Mouse (Mus musculus) heart, adult 2 months (tissue): ENCODE results near the gene Vstm2l. TPM values are rescaled to one million over a fixed set of nuclear protein-coding genes. Genes with fewer than 3 reads are reported as not detected.

ENCODE experiments used
- DNase-seq, 2 experiments: peaks; one replicate each; pipeline ENCODE4 v3.0.0; 2021
- H3K27ac ChIP-seq: fragments of 200-600 bp; 2 replicates; pipeline ENCODE4 v1.8.1; 2022
- H3K27me3 ChIP-seq: fragments of 200-500 bp; 2 replicates; pipeline ENCODE4 v1.6.1; 2012; ENCODE audit warnings: mild to moderate bottlenecking, low read length, inconsistent platforms, mixed read lengths; ENCODE audit not compliant: control insufficient read depth, insufficient read depth
- H3K36me3 ChIP-seq: fragments of 200-500 bp; 2 replicates; pipeline ENCODE4 v1.6.1; 2012; ENCODE audit warnings: low read length, inconsistent platforms; ENCODE audit not compliant: control insufficient read depth, insufficient read depth
- H3K4me1 ChIP-seq: fragments of 200-500 bp; 2 replicates; pipeline ENCODE4 v1.6.1; 2011; ENCODE audit warnings: low read length; ENCODE audit not compliant: control insufficient read depth, insufficient read depth
- H3K4me3 ChIP-seq: fragments of 200-600 bp; 2 replicates; pipeline ENCODE4 v1.8.1; 2022
- H3K79me2 ChIP-seq: fragments of 200-500 bp; replicated peaks from 2 replicates; pipeline ENCODE4 v1.6.1; 2012; ENCODE audit warnings: mild to moderate bottlenecking, inconsistent platforms, low read length, moderate library complexity, mixed read lengths; ENCODE audit not compliant: control insufficient read depth, insufficient read depth
- H3K9ac ChIP-seq: fragments of 200-500 bp; 2 replicates; pipeline ENCODE4 v1.6.1; 2012; ENCODE audit warnings: low read depth, mild to moderate bottlenecking, control low read depth, inconsistent platforms, low read length, mixed read lengths
- CTCF ChIP-seq: fragments of 200-600 bp; IDR thresholded peaks from 2 replicates; pipeline ENCODE4 v1.8.1; 2022; ENCODE audit warnings: antibody characterized with exemption, mild to moderate bottlenecking, moderate library complexity
- EP300 ChIP-seq: fragments of 200-500 bp; IDR thresholded peaks from 2 replicates; pipeline ENCODE4 v1.6.1; 2011; ENCODE audit warnings: low read depth, low read length, control low read depth; ENCODE audit not compliant: insufficient read depth
- POLR2A ChIP-seq: fragments of 200-500 bp; IDR thresholded peaks from 2 replicates; pipeline ENCODE4 v1.6.1; 2011; ENCODE audit warnings: mild to moderate bottlenecking, low read depth, low read length, control low read depth; ENCODE audit not compliant: insufficient read depth
- WGBS: fragments of 180-500 bp; shearing (Covaris S2); methylation state at CpG from one replicate; pipeline ENCODE4 v1.1.7; 2018; 5-methylcytosine and 5-hydroxymethylcytosine counted together
- intact Hi-C: fragments of 180-260 bp; cut with DNase I; formaldehyde crosslinking; loops from one replicate; pipeline ENCODE4 v1.15.1; 2025
- polyA plus RNA-seq: library from polyadenylated mRNA; depleted of rRNA; stranded (reverse); fragments of >200 nt; gene quantifications from 2 replicates; pipeline ENCODE4 v1.2.3, GENCODE M21; 2012
- total RNA-seq, 2 experiments: library from RNA; stranded (reverse); gene quantifications; 2 replicates each; pipeline ENCODE4 v1.2.3; 2021

Vstm2l gene
- total and polyA plus RNA-seq, 3 experiments, result 0.08 TPM; not detected in 2

DNA sequence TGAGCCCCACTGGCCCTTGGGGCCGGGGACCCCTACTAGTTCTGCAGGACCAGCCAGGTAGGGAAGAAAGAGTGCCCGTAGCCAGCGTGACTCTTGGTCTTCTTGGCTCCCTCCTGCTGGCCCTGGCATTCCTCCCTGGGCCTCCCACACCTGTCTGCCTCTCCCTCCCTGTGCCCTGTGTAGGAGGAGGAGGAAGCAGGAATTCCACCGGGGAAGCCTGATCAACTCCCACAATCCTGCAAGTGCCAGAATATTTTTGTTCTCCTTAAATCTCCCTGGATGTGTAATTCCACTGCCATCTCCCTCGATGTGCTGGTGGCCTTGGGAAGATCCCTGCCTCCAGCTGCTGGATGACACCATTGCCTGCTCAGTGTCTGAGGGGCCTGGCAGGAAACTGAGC lies 10.1 kb downstream of the Vstm2l start:
- TF ChIP-seq CTCF, result no peak
- TF ChIP-seq POLR2A, result no peak
- no peak for TF ChIP-seq EP300
- Histone ChIP-seq H3K27ac (no peak overlapping the region), H3K4me1 (no peaks in the 10 kb centered on the region), H3K9ac (no peak overlapping the region), H3K27me3 (no peaks in the 10 kb centered on the region; the same call in 1 of the 2 replicates), H3K79me2 (no peaks in the 10 kb centered on the region), H3K36me3 (no peaks in the 10 kb centered on the region), H3K4me3 (no peak overlapping the region)
- intact Hi-C loops, result no loop called here
- WGBS, result 37% methylated on average over 5 of the region's 5 CpGs
- no peak for DNase-seq

DNA sequence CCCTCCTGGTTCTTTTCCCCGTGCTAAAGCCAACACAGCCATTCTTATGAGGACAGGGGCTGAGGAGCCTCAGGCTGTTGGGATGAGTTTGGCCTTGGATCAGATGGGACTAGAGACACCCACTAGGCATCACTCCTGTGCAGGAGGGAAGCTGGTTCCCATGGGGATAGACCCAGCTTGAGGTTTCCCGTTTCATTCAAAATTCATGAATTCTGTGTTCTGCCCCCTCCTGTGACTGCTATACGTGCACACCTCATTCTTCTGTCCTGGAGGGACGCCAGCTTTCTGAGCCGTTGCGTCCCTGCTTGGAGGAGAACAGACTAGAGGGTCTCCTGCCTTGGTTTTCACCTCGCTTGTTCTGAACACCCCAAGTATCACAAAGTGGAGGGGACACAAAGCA lies 12.0 kb downstream of the Vstm2l start:
- Histone ChIP-seq H3K4me3 (no peak overlapping the region), H3K27ac (no peak overlapping the region), H3K4me1 (no peaks in the 10 kb centered on the region), H3K9ac (no peak overlapping the region), H3K79me2 (no peaks in the 10 kb centered on the region), H3K36me3 (no peaks in the 10 kb centered on the region), H3K27me3 (no peaks in the 10 kb centered on the region; the same call in 1 of the 2 replicates)
- no peak for TF ChIP-seq CTCF
- no peak for TF ChIP-seq EP300
- TF ChIP-seq POLR2A, result no peak
- intact Hi-C loops, result no loop called here
- WGBS, result 59% methylated on average over 7 of the region's 7 CpGs
- no peak for DNase-seq

DNA sequence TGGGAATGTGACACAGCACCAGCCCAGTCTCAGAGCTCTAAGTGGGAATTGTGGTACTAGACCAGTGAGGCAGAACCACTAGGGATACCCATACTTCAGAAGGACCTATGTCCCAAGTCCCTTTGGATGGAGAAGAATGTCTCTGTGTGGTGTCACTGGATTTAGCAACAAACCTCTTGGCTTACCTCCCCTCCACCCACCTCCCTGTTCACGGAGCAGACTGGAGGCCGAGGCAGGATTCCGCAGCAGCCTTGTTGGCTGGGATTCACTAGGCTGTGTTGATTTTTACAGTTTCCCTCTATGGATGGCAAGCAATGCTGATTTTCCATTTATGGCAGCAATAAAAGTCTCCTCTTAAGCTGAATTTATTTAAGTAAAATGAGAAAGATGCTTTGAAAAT lies 12.5 kb downstream of the Vstm2l start:
- WGBS, result 70% methylated on average over 3 of the region's 3 CpGs
- Histone ChIP-seq H3K4me3 (no peak overlapping the region), H3K9ac (no peak overlapping the region), H3K27ac (no peak overlapping the region), H3K79me2 (no peaks in the 10 kb centered on the region), H3K4me1 (no peaks in the 10 kb centered on the region), H3K27me3 (no peaks in the 10 kb centered on the region), H3K36me3 (no peaks in the 10 kb centered on the region)
- intact Hi-C loops, result no loop called here
- TF ChIP-seq EP300 (no peak), POLR2A (no peak), CTCF (no peak)
- DNase-seq, result no peak

DNA sequence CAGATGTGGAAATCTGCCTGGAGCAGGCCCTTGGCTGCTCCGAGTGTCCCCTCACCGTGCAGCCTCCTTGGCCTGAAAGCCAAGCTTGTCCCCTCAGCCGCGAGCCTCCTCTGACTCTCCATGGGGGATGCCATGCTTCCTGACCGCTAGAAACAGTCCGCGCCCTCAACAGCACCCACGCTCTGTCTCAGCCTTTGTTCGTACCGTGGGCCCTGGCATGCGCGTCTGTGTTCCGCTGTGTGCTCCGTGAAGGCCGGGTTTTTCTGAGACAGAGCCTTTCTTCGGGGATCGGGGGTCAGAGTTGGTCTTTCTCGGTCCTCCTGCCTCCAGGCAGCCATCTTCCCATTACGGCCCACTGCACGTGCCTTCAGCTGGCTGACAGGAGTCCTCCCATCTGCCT lies 12.9 kb downstream of the Vstm2l start:
- intact Hi-C loops, result no loop called here
- WGBS, result 51% methylated on average over 20 of the region's 20 CpGs

DNA sequence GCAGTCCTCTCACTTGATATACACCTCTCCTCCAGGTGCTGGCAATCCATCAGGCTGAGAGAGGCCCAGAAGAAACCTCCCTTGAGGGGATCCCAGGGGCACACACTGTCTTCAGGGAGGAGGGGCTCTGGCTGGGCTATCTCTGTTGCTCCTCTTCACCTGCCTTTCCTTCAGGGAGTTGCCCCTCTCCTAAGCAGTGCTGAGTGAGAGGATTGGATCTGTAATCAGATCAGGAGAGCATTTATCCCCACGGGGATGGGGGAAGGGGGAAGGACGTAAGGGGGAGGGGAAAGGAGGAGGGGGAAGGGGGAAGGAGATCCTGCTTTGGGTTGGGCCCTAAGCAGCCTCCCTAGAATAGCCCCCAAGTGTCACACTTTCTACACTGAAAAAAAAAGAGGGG lies 13.4 kb downstream of the Vstm2l start:
- H3K4me3 ChIP-seq, result no peak overlapping the region
- no peaks in the 10 kb centered on the region for H3K36me3 ChIP-seq
- no peak for DNase-seq
- TF ChIP-seq CTCF (no peak), EP300 (no peak), POLR2A (no peak)
- no peak overlapping the region for H3K27ac ChIP-seq
- H3K27me3 ChIP-seq, result no peaks in the 10 kb centered on the region
- H3K4me1 ChIP-seq, result no peaks in the 10 kb centered on the region
- H3K9ac ChIP-seq, result no peak overlapping the region
- H3K79me2 ChIP-seq, result no peaks in the 10 kb centered on the region
- intact Hi-C loops, result no loop called here
- 44% methylated on average over 2 of the region's 2 CpGs for WGBS

More for the DNA sequence above, 12.9 kb downstream of the Vstm2l start:
- Histone ChIP-seq H3K9ac (no peak overlapping the region), H3K27me3 (no peaks in the 10 kb centered on the region), H3K27ac (no peak overlapping the region), H3K79me2 (no peaks in the 10 kb centered on the region), H3K4me3 (no peak overlapping the region), H3K4me1 (no peaks in the 10 kb centered on the region), H3K36me3 (no peaks in the 10 kb centered on the region)
- TF ChIP-seq EP300, result no peak
- no peak for TF ChIP-seq POLR2A
- no peak for TF ChIP-seq CTCF
- DNase-seq, result no peak

DNA sequence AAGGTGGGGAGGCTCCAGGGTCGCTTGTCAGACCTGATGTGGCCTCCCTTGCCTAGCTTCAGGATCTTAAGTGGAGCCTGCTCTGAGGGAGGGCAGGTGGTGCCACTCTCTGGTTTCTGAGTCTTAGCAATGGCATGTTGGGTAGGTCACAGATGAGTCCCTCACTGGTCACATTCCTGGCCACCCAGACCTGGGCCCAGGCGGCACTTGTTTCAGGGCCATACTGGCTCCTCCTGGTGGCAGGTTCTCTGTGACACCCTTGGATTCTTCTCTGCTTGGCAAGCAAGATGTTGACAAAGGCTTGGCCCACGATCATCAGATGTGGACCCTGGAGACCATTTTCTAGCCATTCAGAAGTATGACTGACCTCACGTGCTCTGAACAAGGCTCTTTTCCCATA lies 18.2 kb downstream of the Vstm2l start:
- H3K79me2 ChIP-seq, result no peaks in the 10 kb centered on the region
- H3K36me3 ChIP-seq, result no peaks in the 10 kb centered on the region
- no peak for TF ChIP-seq POLR2A
- TF ChIP-seq CTCF, result peak; percentile 32
- TF ChIP-seq EP300, result no peak
- H3K27ac ChIP-seq, result no peak overlapping the region
- WGBS, result 59% methylated on average over 4 of the region's 4 CpGs
- H3K9ac ChIP-seq, result no peak overlapping the region
- H3K4me3 ChIP-seq, result no peak overlapping the region
- H3K4me1 ChIP-seq, result no peaks in the 10 kb centered on the region
- DNase-seq, result no peak
- intact Hi-C loops, result no loop called here
- no peaks in the 10 kb centered on the region; the same call in 1 of the 2 replicates for H3K27me3 ChIP-seq
